Mouse (Mus musculus): ENCODE results near the gene Zpbp2.

DNA sequence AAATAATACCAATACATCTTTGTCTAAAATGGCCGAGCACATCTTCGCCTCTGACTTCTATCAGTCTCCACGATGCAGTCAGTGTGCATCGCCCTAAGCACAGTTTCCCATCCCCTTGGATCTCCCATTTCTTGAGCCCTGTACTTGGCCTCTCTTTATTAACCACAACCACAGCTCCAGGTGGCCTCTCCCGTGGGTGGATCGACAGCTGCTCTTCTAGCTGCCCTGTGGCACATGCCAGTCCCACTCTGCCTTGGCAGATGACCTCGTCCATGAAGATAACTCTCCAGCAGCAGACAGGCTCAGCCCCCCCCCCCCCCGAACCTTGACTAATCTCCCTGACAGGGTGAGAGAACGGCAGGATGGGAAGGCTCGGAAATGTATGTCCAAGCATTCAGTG is 44.6 kb downstream of the Zpbp2 start:
- no peak for TF ChIP-seq CTCF (IDR thresholded peaks at IDR 0.05; ENCODE audit: extremely low read depth, insufficient read depth, low read length)
- no peak for TF ChIP-seq POLR2A (IDR thresholded peaks at IDR 0.05; ENCODE audit: extremely low read depth, insufficient read depth, low read length)
